Mouse (Mus musculus) cerebellum, adult 2 months (tissue): ENCODE measurements around the gene Atp8b4.

Experiments
- CTCF ChIP-seq: fragments of 200-500 bp; IDR thresholded peaks from 2 replicates; pipeline ENCODE4 v1.5.1; 2011; ENCODE audit warnings: low read depth, mild to moderate bottlenecking, control low read depth, low read length, moderate library complexity, borderline replicate concordance; ENCODE audit not compliant: insufficient read depth
- POLR2A ChIP-seq: fragments of 200-500 bp; IDR thresholded peaks from 2 replicates; pipeline ENCODE4 v1.6.1; 2011; ENCODE audit warnings: low read length, control low read depth, borderline replicate concordance; ENCODE audit not compliant: insufficient read depth

- TF ChIP-seq CTCF (no peak), POLR2A (no peak)
Measured at GRCm38 (mm10) chr2:126491446-126491845, 9.0 kb downstream of the Atp8b4 start.
